Mouse (Mus musculus) heart, adult 2 months (tissue): ENCODE data around the gene Nup107. TPM values are rescaled to one million over a fixed set of nuclear protein-coding genes. Genes with fewer than 3 reads are reported as not detected.

Experiments
- DNase-seq, 2 experiments: peaks; one replicate each; pipeline ENCODE4 v3.0.0; 2021
- H3K27ac ChIP-seq: fragments of 200-600 bp; 2 replicates; pipeline ENCODE4 v1.8.1; 2022
- H3K27me3 ChIP-seq: fragments of 200-500 bp; 2 replicates; pipeline ENCODE4 v1.6.1; 2012; ENCODE audit warnings: mild to moderate bottlenecking, low read length, inconsistent platforms, mixed read lengths; ENCODE audit not compliant: control insufficient read depth, insufficient read depth
- H3K36me3 ChIP-seq: fragments of 200-500 bp; 2 replicates; pipeline ENCODE4 v1.6.1; 2012; ENCODE audit warnings: low read length, inconsistent platforms; ENCODE audit not compliant: control insufficient read depth, insufficient read depth
- H3K4me1 ChIP-seq: fragments of 200-500 bp; 2 replicates; pipeline ENCODE4 v1.6.1; 2011; ENCODE audit warnings: low read length; ENCODE audit not compliant: control insufficient read depth, insufficient read depth
- H3K4me3 ChIP-seq: fragments of 200-600 bp; 2 replicates; pipeline ENCODE4 v1.8.1; 2022
- H3K79me2 ChIP-seq: fragments of 200-500 bp; replicated peaks from 2 replicates; pipeline ENCODE4 v1.6.1; 2012; ENCODE audit warnings: mild to moderate bottlenecking, inconsistent platforms, low read length, moderate library complexity, mixed read lengths; ENCODE audit not compliant: control insufficient read depth, insufficient read depth
- H3K9ac ChIP-seq: fragments of 200-500 bp; 2 replicates; pipeline ENCODE4 v1.6.1; 2012; ENCODE audit warnings: low read depth, mild to moderate bottlenecking, control low read depth, inconsistent platforms, low read length, mixed read lengths
- CTCF ChIP-seq: fragments of 200-600 bp; IDR thresholded peaks from 2 replicates; pipeline ENCODE4 v1.8.1; 2022; ENCODE audit warnings: antibody characterized with exemption, mild to moderate bottlenecking, moderate library complexity
- EP300 ChIP-seq: fragments of 200-500 bp; IDR thresholded peaks from 2 replicates; pipeline ENCODE4 v1.6.1; 2011; ENCODE audit warnings: low read depth, low read length, control low read depth; ENCODE audit not compliant: insufficient read depth
- POLR2A ChIP-seq: fragments of 200-500 bp; IDR thresholded peaks from 2 replicates; pipeline ENCODE4 v1.6.1; 2011; ENCODE audit warnings: mild to moderate bottlenecking, low read depth, low read length, control low read depth; ENCODE audit not compliant: insufficient read depth
- WGBS: fragments of 180-500 bp; shearing (Covaris S2); methylation state at CpG from one replicate; pipeline ENCODE4 v1.1.7; 2018; 5-methylcytosine and 5-hydroxymethylcytosine counted together
- intact Hi-C: fragments of 180-260 bp; cut with DNase I; formaldehyde crosslinking; loops from one replicate; pipeline ENCODE4 v1.15.1; 2025
- polyA plus RNA-seq: library from polyadenylated mRNA; depleted of rRNA; stranded (reverse); fragments of >200 nt; gene quantifications from 2 replicates; pipeline ENCODE4 v1.2.3, GENCODE M21; 2012
- total RNA-seq, 2 experiments: library from RNA; stranded (reverse); gene quantifications; 2 replicates each; pipeline ENCODE4 v1.2.3; 2021

The Nup107 gene
- total and polyA plus RNA-seq, 3 experiments: 4.9 to 8.6 (median 7.0) TPM

- intact Hi-C loops: no loop called here
- H3K4me1 ChIP-seq: no peaks in the 10 kb centered on the region
- no peak overlapping the region for H3K4me3 ChIP-seq
- no peak overlapping the region for H3K9ac ChIP-seq
- no peaks in the 10 kb centered on the region for H3K27me3 ChIP-seq
- TF ChIP-seq CTCF: no peak
- TF ChIP-seq POLR2A: no peak
- TF ChIP-seq EP300: no peak
- WGBS: 94% methylated on average over 8 of the region's 8 CpGs
- no peak for DNase-seq
- no peaks in the 10 kb centered on the region for H3K79me2 ChIP-seq
- H3K27ac ChIP-seq: no peak overlapping the region
- no peaks in the 10 kb centered on the region; the same call in 1 of the 2 replicates for H3K36me3 ChIP-seq
These were observed 38.5 kb downstream of the Nup107 start for GRCm38 (mm10) chr10:117753711-117754608.

DNA sequence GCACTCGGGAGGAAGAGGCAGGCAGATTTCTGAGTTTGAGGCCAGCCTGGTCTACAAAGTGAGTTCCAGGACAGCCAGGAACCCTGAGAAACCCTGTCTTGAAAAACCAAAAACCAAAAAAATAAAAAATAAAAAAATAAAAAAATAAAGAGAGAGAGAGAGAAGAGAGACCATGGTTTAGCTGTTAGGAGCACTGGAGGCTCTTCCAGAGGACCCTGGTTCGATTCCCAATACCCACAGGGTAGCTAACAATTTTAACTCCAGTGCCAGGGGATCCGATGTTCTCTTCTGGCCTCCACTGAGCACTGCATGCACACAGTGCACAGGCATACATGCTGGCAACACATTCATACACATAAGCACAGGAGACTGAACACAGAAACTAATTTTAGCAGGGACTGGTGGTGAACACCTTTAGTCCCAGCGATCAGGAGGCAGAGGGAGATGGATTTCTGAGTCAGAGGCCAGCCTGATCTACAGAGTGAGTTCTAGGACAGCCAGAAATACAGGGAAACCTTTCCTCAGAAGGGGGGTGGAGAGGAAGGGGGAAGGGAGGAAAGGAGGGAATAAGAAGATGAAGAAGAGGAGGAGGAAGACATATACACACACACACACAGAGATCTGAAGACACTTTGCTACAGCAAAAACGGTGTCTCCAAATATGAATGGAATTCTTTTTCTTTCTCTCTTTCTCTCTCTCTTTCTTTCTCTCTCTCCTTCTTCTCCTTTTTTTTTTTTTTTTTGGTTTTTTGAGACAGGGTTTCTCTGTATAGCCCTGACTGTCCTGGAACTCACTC, 39.5 kb downstream of the Nup107 start:
- Histone ChIP-seq H3K36me3 (no peaks in the 10 kb centered on the region; the same call in 1 of the 2 replicates), H3K27ac (no peak overlapping the region), H3K4me1 (no peaks in the 10 kb centered on the region), H3K79me2 (no peaks in the 10 kb centered on the region), H3K27me3 (no peaks in the 10 kb centered on the region), H3K9ac (no peak overlapping the region), H3K4me3 (no peak overlapping the region)
- intact Hi-C loops: no loop called here
- 92% methylated on average over 5 of the region's 5 CpGs for WGBS
- no peak for TF ChIP-seq EP300
- TF ChIP-seq CTCF: no peak
- no peak for TF ChIP-seq POLR2A
- DNase-seq: no peak

- H3K4me1 ChIP-seq: no peaks in the 10 kb centered on the region
- H3K79me2 ChIP-seq: no peaks in the 10 kb centered on the region
- H3K4me3 ChIP-seq: no peak overlapping the region
- TF ChIP-seq CTCF (no peak), EP300 (no peak), POLR2A (no peak)
- 98% methylated on average over 7 of the region's 7 CpGs for WGBS
- no peaks in the 10 kb centered on the region for H3K27me3 ChIP-seq
- no peak for DNase-seq
- no peaks in the 10 kb centered on the region; the same call in 1 of the 2 replicates for H3K36me3 ChIP-seq
- intact Hi-C loops: no loop called here
- H3K27ac ChIP-seq: no peak overlapping the region
- H3K9ac ChIP-seq: no peak overlapping the region
These were observed 40.1 kb downstream of the Nup107 start for GRCm38 (mm10) chr10:117752304-117752821.

DNA sequence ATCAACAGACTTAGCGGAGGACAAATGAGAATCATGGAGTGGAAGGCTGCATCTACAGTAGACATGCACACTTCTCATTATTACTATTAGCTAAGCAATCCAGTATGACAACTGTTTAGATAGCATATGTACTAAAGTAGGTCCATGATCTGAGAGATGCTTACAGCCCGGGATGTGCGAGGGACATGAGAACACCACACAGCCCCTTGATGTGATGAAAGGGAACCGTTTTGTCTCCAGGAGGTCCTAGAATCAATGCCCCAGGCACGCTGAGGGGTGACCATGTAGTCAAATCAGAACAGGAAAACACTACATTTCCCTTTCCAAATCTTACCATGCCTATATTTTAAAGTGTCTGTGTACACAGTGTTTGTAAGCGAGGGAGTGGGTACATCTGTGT, 40.8 kb downstream of the Nup107 start:
- Histone ChIP-seq H3K27me3 (no peaks in the 10 kb centered on the region), H3K9ac (no peak overlapping the region), H3K27ac (no peak overlapping the region), H3K4me3 (no peak overlapping the region), H3K4me1 (no peaks in the 10 kb centered on the region), H3K36me3 (no peaks in the 10 kb centered on the region; the same call in 1 of the 2 replicates), H3K79me2 (no peaks in the 10 kb centered on the region)
- WGBS: 91% methylated on average over 6 of the region's 6 CpGs
- no peak for DNase-seq
- TF ChIP-seq CTCF (no peak), EP300 (no peak), POLR2A (no peak)
- intact Hi-C loops: no loop called here

GRCm38 (mm10) chr10:117751282-117751610, 41.3 kb downstream of the Nup107 start:
- intact Hi-C loops: no loop called here
- H3K36me3 ChIP-seq: no peaks in the 10 kb centered on the region; the same call in 1 of the 2 replicates
- TF ChIP-seq EP300 (no peak), CTCF (no peak), POLR2A (no peak)
- no peaks in the 10 kb centered on the region for H3K4me1 ChIP-seq
- H3K79me2 ChIP-seq: no peaks in the 10 kb centered on the region
- DNase-seq: no peak
- H3K4me3 ChIP-seq: no peak overlapping the region
- 97% methylated on average over 14 of the region's 14 CpGs for WGBS
- H3K27ac ChIP-seq: no peak overlapping the region
- H3K9ac ChIP-seq: no peak overlapping the region
- no peaks in the 10 kb centered on the region for H3K27me3 ChIP-seq
